Mouse (Mus musculus) intestine, postnatal 0 days (tissue): ENCODE measurements around the gene Wwc1. TPM values are rescaled to one million over a fixed set of nuclear protein-coding genes. Genes with fewer than 3 reads are reported as not detected.

Experiments
- ATAC-seq: fragments of 200-750 bp; cut with Nextera tagmentation; 2 replicates; pipeline ENCODE4 v1.8.0; 2017; ENCODE audit warnings: mild to moderate bottlenecking, moderate TSS enrichment, moderate library complexity
- H3K27ac ChIP-seq: fragments of 300-500 bp; sonication (generic); 2 replicates; pipeline ENCODE4 v1.5.1; 2014; ENCODE audit warnings: mild to moderate bottlenecking, low read depth, low read length, moderate library complexity
- H3K27me3 ChIP-seq: fragments of 300-500 bp; sonication (generic); replicated peaks from 2 replicates; pipeline ENCODE4 v1.6.1; 2014; ENCODE audit warnings: low read length, mixed read lengths; ENCODE audit not compliant: control insufficient read depth, insufficient read depth
- H3K36me3 ChIP-seq: fragments of 300-500 bp; sonication (generic); 2 replicates; pipeline ENCODE4 v1.6.1; 2014; ENCODE audit warnings: mild to moderate bottlenecking, moderate library complexity; ENCODE audit not compliant: control insufficient read depth, insufficient read depth
- H3K4me1 ChIP-seq: fragments of 300-500 bp; sonication (generic); replicated peaks from 2 replicates; pipeline ENCODE4 v1.6.1; 2014; ENCODE audit warnings: antibody characterized with exemption, low read length, mixed read lengths; ENCODE audit not compliant: control insufficient read depth, insufficient read depth
- H3K4me2 ChIP-seq: fragments of 300-500 bp; sonication (generic); replicated peaks from 2 replicates; pipeline ENCODE4 v1.6.1; 2014; ENCODE audit warnings: low read depth, mild to moderate bottlenecking, moderate library complexity
- H3K4me3 ChIP-seq: fragments of 300-500 bp; sonication (generic); 2 replicates; pipeline ENCODE4 v1.5.1; 2014; ENCODE audit warnings: low read depth, low read length
- H3K9ac ChIP-seq: fragments of 300-500 bp; sonication (generic); 2 replicates; pipeline ENCODE4 v1.6.1; 2014; ENCODE audit warnings: mild to moderate bottlenecking, low read depth, low read length
- H3K9me3 ChIP-seq: fragments of 300-500 bp; sonication (generic); 2 replicates; pipeline ENCODE4 v1.6.1; 2016; ENCODE audit warnings: mixed run types; ENCODE audit not compliant: control insufficient read depth
- CTCF ChIP-seq: sonication (generic); IDR thresholded peaks from 2 replicates; pipeline ENCODE4 v1.5.1; 2016; ENCODE audit warnings: low read depth, mild to moderate bottlenecking, control low read depth, antibody characterized with exemption, moderate library complexity
- WGBS: fragments of 180-500 bp; shearing (Covaris S2); extraction: QIAGEN DNeasy Blood & Tissue Kit; methylation state at CpG from one replicate; pipeline ENCODE4 v1.1.7; 2014; 5-methylcytosine and 5-hydroxymethylcytosine counted together
- polyA plus RNA-seq: library from polyadenylated mRNA; unstranded; fragments of >200 nt; fragmentation: Nextera tagmentation; extraction: Ambion mirVana; gene quantifications from 2 replicates; pipeline ENCODE4 v1.2.1, GENCODE M21; 2015

The Wwc1 gene
- polyA plus RNA-seq, 1 experiment from 2014 or later = 16.1 TPM

DNA sequence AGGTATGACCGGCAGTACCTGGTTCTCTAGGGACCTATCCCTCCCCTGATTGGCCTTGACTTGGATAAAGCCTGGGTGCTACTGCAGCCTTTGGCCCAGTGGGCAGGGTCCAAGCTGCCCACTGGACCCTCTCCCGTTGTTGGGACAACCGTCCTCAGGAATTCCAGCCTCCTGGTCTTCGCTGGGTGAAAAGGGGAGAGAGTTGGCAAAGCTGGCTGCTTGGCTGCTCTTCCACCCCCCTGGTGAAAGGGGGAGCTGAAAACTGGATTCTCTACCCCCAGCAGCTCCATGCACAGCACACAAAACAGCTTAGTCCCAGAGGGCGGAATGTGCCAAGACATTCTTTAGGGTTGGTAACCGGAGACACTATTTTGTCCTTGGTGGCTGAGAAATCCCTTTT lies 3.8 kb downstream of the Wwc1 start:
- Histone ChIP-seq H3K9ac (no peak overlapping the region), H3K4me2 (no peak overlapping the region), H3K9me3 (no peaks in the 10 kb centered on the region), H3K27me3 (no peaks in the 10 kb centered on the region), H3K27ac (no peak overlapping the region), H3K4me1 (peaks cover 11% of the 10 kb centered on the region), H3K4me3 (no peak overlapping the region), H3K36me3 (no peaks in the 10 kb centered on the region)
- 64% methylated on average over 6 of the region's 6 CpGs for WGBS
- TF ChIP-seq CTCF = no peak
- ATAC-seq = no peak

DNA sequence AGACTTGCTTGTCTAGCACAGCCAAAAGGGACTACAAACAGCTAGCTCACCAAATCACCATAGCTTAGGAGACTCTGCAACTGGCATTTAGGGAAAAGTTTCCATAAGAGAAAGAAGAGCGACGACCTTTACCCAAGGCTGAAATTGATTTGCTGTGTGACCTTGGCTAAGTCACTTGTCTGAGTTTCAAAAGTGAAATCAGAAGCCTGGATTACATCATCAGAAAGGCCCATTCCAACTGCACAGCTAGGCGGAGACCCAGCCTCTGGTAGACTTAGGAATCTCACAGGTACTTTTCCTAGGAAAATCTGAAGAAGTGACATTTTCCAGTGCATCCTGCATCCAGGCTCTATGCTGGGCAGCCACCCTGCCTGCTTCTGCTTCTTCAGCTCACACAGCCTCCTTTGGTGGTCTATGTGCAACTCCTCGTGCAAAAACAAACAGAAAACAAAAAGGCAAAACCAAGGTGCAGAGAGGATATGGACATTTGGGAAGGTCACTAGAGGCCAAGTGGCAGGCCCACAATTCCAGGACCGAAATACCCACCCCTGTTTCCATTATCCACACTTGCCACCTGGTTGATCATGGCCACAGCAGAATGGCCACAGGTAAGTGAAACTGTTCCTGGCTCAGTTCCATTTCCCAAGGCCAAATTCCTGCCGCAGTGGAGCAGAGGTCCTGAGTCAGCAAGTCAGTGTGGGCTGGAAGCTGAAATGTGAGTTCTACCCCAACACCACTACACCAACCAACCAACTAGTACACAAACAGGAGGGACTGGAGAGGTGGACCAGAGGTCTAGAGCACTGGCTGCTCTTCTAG lies 5.5 kb downstream of the Wwc1 start:
- H3K27ac ChIP-seq = peak overlapping the region; percentile 57
- no peak overlapping the region for H3K9ac ChIP-seq
- no peaks in the 10 kb centered on the region for H3K9me3 ChIP-seq
- H3K4me2 ChIP-seq = 0 out of 2 replicates have a peak overlapping the region, but pooled peaks have one; percentile 3
- H3K36me3 ChIP-seq = no peaks in the 10 kb centered on the region
- 72% methylated on average over 6 of the region's 6 CpGs for WGBS
- ATAC-seq = no peak
- peaks cover 10% of the 10 kb centered on the region for H3K4me1 ChIP-seq
- no peak overlapping the region for H3K4me3 ChIP-seq
- TF ChIP-seq CTCF = no peak
- H3K27me3 ChIP-seq = no peaks in the 10 kb centered on the region

DNA sequence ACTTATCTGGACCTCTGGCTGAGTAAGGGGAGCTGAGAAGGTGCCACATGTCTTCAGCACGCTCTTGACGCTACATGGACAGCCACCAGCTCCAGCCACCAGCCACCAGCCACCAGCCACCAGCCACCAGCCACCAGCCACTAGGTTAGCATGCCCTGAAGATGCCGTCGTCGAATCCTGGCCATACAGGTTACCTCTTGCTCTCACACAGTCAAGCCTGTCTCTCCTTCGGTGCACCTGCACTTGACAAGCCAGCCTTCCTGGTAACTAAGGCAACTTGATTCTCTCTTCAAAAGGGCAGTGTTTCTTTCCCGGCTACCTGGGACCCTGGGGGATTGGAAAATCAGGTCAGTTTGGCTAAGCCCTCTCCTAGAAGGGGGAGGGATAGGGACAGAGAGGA lies 7.2 kb downstream of the Wwc1 start:
- no peak overlapping the region for H3K4me2 ChIP-seq
- no peak overlapping the region for H3K9ac ChIP-seq
- H3K27ac ChIP-seq = peak overlapping the region; percentile 81; the same call in 1 of the 2 replicates
- 51% methylated on average over 7 of the region's 7 CpGs for WGBS
- H3K27me3 ChIP-seq = no peaks in the 10 kb centered on the region
- ATAC-seq = no peak
- no peak for TF ChIP-seq CTCF
- H3K4me1 ChIP-seq = peaks cover 11% of the 10 kb centered on the region; the same call in 1 of the 2 replicates
- H3K9me3 ChIP-seq = no peaks in the 10 kb centered on the region
- no peak overlapping the region for H3K4me3 ChIP-seq
- no peaks in the 10 kb centered on the region for H3K36me3 ChIP-seq

DNA sequence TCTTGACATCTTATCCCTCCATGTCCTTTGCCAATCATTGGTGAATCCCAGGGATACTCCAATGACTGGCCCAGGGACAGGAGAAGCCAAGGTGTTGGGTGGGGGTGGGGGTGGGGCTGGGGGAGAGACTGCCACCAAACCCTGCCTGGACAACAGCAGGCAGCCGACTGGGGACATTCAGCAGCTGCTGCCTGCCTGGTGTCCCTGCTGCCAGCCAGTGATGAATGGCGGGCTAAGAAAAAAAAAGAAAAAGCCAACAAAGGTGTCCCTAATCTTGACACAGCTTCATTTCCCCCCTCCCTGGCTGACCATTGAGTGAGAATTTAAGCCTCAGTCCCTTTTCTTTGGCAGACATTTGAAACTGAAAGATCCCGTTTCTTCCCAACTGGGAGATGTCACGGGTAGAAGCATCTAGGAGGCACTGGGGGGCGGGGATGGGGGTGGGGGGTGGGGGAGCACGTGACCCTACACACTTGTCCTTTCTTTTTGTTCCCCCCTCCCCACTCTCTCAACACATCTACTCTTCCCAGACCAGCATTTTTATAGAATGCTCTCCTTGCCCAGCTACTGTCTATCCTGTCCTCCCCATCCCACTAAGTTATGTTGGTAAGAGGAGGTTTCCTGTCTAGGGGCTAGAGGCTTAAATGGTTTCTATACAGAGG lies 7.9 kb downstream of the Wwc1 start:
- Histone ChIP-seq H3K27ac (peak overlapping the region; percentile 81), H3K36me3 (no peaks in the 10 kb centered on the region), H3K27me3 (no peaks in the 10 kb centered on the region), H3K4me3 (no peak overlapping the region), H3K4me1 (peaks cover 14% of the 10 kb centered on the region; the same call in 1 of the 2 replicates), H3K4me2 (peak overlapping the region; percentile 46; the same call in 1 of the 2 replicates), H3K9ac (no peak overlapping the region), H3K9me3 (no peaks in the 10 kb centered on the region)
- no peak for ATAC-seq
- 18% methylated on average over 6 of the region's 6 CpGs for WGBS
- TF ChIP-seq CTCF = no peak

DNA sequence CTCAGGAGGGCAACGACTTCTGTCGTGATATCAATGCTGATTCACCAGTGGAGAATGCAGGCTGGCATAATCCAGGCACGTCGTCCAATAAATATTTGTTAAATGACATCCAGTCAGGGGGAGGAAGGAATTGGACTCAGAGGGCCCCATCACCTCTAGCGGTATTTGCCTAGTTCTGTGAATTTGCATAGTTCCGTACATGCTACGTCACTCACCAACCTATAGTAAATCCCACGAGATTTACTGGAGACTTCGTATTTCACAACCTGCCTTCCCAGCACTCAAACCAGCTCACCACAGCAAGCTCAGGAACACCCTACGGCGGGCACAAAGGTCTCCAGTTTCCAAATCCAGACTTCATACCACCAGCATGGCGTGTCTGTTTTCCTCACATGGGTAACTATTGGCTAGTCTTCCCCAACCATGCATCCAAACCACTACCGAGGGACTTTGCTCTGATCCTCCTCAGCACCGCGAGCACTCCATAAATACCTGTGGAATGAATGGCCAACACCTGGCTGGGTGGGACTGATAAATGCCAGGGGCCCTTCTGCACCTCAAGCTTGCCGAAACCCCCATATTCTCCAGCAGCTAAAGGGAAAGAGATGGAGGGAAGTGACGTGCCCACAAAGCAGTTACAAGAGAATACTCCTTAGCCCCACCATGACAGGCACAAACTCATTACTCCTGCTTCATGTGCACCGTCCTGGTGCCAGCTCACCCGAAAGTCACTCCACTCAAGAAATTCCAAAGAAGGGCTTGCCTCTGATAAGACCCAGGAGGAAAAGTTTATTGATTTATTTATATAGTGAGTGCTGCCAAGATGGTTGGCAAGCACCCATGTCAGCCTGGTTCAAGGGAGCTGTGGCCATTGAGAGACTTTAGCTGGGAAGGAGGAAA lies 9.3 kb downstream of the Wwc1 start:
- peak overlapping the region; percentile 81 for H3K27ac ChIP-seq
- ATAC-seq = peak; percentile 88
- H3K4me3 ChIP-seq = no peak overlapping the region

More for the DNA sequence above, 9.3 kb downstream of the Wwc1 start:
- TF ChIP-seq CTCF = no peak
- Histone ChIP-seq H3K9ac (no peak overlapping the region; the same call in 1 of the 2 replicates), H3K4me2 (peak overlapping the region; percentile 46), H3K4me1 (peaks cover 14% of the 10 kb centered on the region; the same call in 1 of the 2 replicates), H3K36me3 (no peaks in the 10 kb centered on the region), H3K27me3 (no peaks in the 10 kb centered on the region), H3K9me3 (no peaks in the 10 kb centered on the region)
- 39% methylated on average over 19 of the region's 19 CpGs for WGBS
